Mouse (Mus musculus): ENCODE results near the gene Gm17662. TPM values are rescaled to one million over a fixed set of nuclear protein-coding genes. Genes with fewer than 3 reads are reported as not detected.

Gene Gm17662
- total and polyA plus RNA-seq, 2 experiments from 2014 or later = not detected

DNA sequence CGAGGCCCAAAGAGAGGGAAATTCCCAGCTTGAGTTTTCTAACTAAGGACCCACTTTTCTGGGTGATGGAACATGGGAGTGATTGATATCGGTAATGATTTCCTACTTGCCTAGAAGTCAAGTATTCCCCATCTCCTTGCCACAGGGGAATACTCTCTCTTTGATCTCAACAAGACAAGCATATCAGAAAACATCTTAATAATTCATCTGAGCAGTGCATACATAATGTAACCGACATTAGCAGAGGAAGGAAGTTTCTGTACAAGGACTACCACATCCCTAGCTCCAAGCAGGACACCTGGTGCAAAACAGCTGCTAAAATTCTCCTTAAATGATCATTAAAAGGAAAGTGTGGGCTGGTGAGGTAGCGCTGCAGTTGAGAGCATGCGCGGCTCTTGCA lies 47.9 kb downstream of the Gm17662 start:
- H3K27ac ChIP-seq (ENCODE audit: low read depth) = no peak overlapping the region
- no peak for ATAC-seq (ENCODE audit: insufficient read depth, low read depth)
- H3K9ac ChIP-seq (replicated peaks; ENCODE audit: low read depth, low read length) = no peak overlapping the region
- no peak for TF ChIP-seq CTCF (IDR thresholded peaks at IDR 0.05; ENCODE audit: low read depth)
- TF ChIP-seq EP300 (IDR thresholded peaks at IDR 0.05; ENCODE audit: low read depth) = no peak
- no peaks in the 10 kb centered on the region for H3K36me3 ChIP-seq (replicated peaks; ENCODE audit: control insufficient read depth, insufficient read depth, low read length)
- H3K27me3 ChIP-seq (ENCODE audit: control insufficient read depth, insufficient read depth, low read length) = no peaks in the 10 kb centered on the region
- H3K4me3 ChIP-seq (ENCODE audit: low read depth, low read length) = no peak overlapping the region
- H3K4me2 ChIP-seq (ENCODE audit: low read depth, low read length) = no peak overlapping the region
- no peak for DNase-seq (ENCODE audit: low spot score)
- WGBS = 89% methylated on average over 6 of the region's 6 CpGs
- H3K4me1 ChIP-seq (ENCODE audit: control insufficient read depth, insufficient read depth) = no peaks in the 10 kb centered on the region
- H3K9me3 ChIP-seq (replicated peaks; ENCODE audit: control insufficient read depth, low read length) = no peaks in the 10 kb centered on the region

Other genes with a start within 250 kb of the Gm17662 start
- not detected in 2 replicates for gene C8b, start 91.0 kb upstream of the Gm17662 start, total RNA-seq (2014; rRNA removed; ENCODE audit: low replicate concordance)
- gene C8b, start 91.0 kb upstream of the Gm17662 start, polyA plus RNA-seq (2015; fragmentation: Nextera tagmentation; extraction: Ambion mirVana) = not detected in 2 replicates
- not detected in 2 replicates for gene C8a, start 19.1 kb downstream of the Gm17662 start, total RNA-seq (2014; rRNA removed; ENCODE audit: low replicate concordance)
- not detected in 2 replicates for gene C8a, start 19.1 kb downstream of the Gm17662 start, polyA plus RNA-seq (2015; fragmentation: Nextera tagmentation; extraction: Ambion mirVana)
- gene Fyb2, start 56.1 kb downstream of the Gm17662 start, total RNA-seq (2014; rRNA removed; ENCODE audit: low replicate concordance) = not detected in 2 replicates
- gene Fyb2, start 56.1 kb downstream of the Gm17662 start, polyA plus RNA-seq (2015; fragmentation: Nextera tagmentation; extraction: Ambion mirVana) = not detected in 2 replicates